Comparison of ENCODE assay signal across 16 mouse cellular contexts in genomic region chr14:121431261-121431660, GRCm38 (mm10).
"Had no signal": no experiment of that assay in that cellular context is flagged by ENCODE, and none has a peak within 500 bp of the region (broad histone marks: within the 10 kb centered on the region; RNA-seq: fewer than 3 reads in every experiment).

No protein-coding gene starts in this region.

- H3K36me3 ChIP-seq: neural tube, embryonic 13.5 days; neural tube, embryonic 15.5 days; stomach, embryonic 15.5 days had no signal

- H3K4me2 ChIP-seq: neural tube, embryonic 13.5 days; neural tube, embryonic 15.5 days; stomach, embryonic 15.5 days had no signal

- H3K9me3 ChIP-seq: neural tube, embryonic 13.5 days; neural tube, embryonic 15.5 days; stomach, embryonic 15.5 days had no signal

- H3K27me3 ChIP-seq: neural tube, embryonic 13.5 days; neural tube, embryonic 15.5 days; stomach, embryonic 15.5 days had no signal

- H3K9ac ChIP-seq: neural tube, embryonic 13.5 days; neural tube, embryonic 15.5 days; stomach, embryonic 15.5 days had no signal

- H3K4me1 ChIP-seq: neural tube, embryonic 13.5 days; neural tube, embryonic 15.5 days; stomach, embryonic 15.5 days had no signal

- DNase-seq: retina, postnatal 1 day; right cerebral cortex, adult 18-20 months; right cerebral cortex, postnatal 14 days; right cerebral cortex, postnatal 25 days; right cerebral cortex, postnatal 4 days; spleen, adult 18-20 months; thymus, adult 18-20 months; thymus, adult 2 months; thymus, postnatal 14 days; thymus, postnatal 25 days; thymus, postnatal 36 days; thymus, postnatal 4 days had no signal

- H3K27ac ChIP-seq: neural tube, embryonic 13.5 days; neural tube, embryonic 15.5 days; stomach, embryonic 15.5 days; stomach, postnatal 0 days had no signal

- H3K4me3 ChIP-seq: neural tube, embryonic 13.5 days; neural tube, embryonic 15.5 days; stomach, embryonic 15.5 days had no signal
